Mouse (Mus musculus): ENCODE data around the gene Nalcn.

DNA sequence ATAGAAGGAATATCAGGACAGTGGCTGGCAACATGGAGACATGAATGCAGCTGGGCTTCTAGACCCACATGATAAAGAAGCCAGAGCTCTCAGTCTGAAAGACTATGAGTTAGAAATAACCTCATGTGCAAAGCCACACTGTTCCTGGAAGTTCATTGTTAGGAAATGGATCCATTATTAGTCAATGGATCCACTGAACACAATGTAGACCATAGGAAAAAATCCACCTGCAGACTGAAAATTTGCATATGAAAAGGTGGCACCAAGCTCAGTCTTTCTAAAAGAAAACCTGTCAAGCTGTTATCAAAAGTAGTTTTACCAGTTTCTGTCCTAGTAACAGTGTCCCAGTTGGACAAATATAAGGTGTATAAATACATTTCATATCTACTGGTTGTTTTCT, 39.5 kb downstream of the Nalcn start:
- TF ChIP-seq CTCF (IDR thresholded peaks at IDR 0.05; ENCODE audit: low read depth), result no peak
- no peak for TF ChIP-seq EP300 (IDR thresholded peaks at IDR 0.05; ENCODE audit: low read depth)

Data from liver, embryonic 14.5 days (tissue).